Mouse (Mus musculus) thymus, adult 2 months (tissue): ENCODE results near the gene Hax1.

ENCODE experiments used
- CTCF ChIP-seq: fragments of 200-500 bp; IDR thresholded peaks from 2 replicates; pipeline ENCODE4 v1.5.1; 2012; ENCODE audit warnings: mild to moderate bottlenecking, control low read depth, low read length, moderate library complexity, borderline replicate concordance; ENCODE audit not compliant: control insufficient read depth, poor library complexity, insufficient read depth; ENCODE audit errors: extremely low read depth
- POLR2A ChIP-seq: fragments of 200-500 bp; IDR thresholded peaks from 2 replicates; pipeline ENCODE4 v1.6.1; 2012; ENCODE audit warnings: mild to moderate bottlenecking, low read length, control low read depth, moderate library complexity; ENCODE audit not compliant: control insufficient read depth, poor library complexity, insufficient read depth; ENCODE audit errors: extremely low read depth

DNA sequence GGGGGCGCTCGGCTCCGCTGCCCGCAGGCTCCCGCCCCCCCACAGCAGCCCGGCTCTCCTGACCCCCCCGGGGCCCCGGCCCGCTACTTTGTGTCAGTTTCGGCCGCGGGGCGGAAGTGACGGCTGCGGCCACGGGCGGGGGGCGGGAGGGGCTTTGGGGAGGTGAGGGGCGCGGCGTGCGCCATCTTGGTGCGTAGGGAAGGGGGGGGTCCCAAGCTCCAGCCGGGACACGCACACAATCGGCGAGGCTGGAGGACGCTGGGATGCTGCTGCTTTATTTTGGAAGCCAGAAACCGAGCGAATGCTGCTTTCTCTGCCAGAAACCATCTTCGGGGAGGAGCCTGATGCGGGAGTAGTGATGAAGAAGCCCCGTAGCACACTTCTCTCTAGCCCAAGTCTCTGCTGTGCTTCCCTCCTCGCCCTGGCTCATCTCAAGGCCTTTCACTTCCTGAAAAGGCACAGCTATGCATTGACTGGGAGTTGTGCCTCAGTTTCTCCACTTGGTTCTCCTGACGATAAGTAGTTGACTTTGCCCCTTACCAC, 35.3 kb downstream of the Hax1 start, which contains the start of gene Atp8b2:
- TF ChIP-seq CTCF: no peak
- peak; percentile 29; the same call in 1 of the 2 replicates for TF ChIP-seq POLR2A
